Mouse (Mus musculus) lung, adult 2 months (tissue): Measurements from ENCODE around the gene Nhp2.

Source experiments
- CTCF ChIP-seq: fragments of 200-500 bp; IDR thresholded peaks from 2 replicates; pipeline ENCODE4 v1.5.1; 2011; ENCODE audit warnings: mild to moderate bottlenecking, low read length, control low read depth; ENCODE audit not compliant: insufficient read depth
- POLR2A ChIP-seq: fragments of 200-500 bp; IDR thresholded peaks from 2 replicates; pipeline ENCODE4 v1.6.1; 2011; ENCODE audit warnings: low read depth, mild to moderate bottlenecking, control low read depth, low read length, borderline replicate concordance; ENCODE audit errors: extremely low read depth

GRCm38 (mm10) chr11:51618894-51619408, 584 bp upstream of the Nhp2 start:
- TF ChIP-seq CTCF (no peak), POLR2A (no peak)
